Mouse (Mus musculus) limb, embryonic 14.5 days (tissue): ENCODE results near the gene Gm10518. TPM values are rescaled to one million over a fixed set of nuclear protein-coding genes. Genes with fewer than 3 reads are reported as not detected.
A peak's percentile ranks its signal among the peaks of the same experiment; 100 is the strongest.

Source experiments
- ATAC-seq: fragments of 200-750 bp; cut with Nextera tagmentation; 2 replicates; pipeline ENCODE4 v1.8.0; 2017; ENCODE audit warnings: low read depth, moderate number of reproducible peaks, moderate TSS enrichment; ENCODE audit not compliant: low FRiP score
- DNase-seq: peaks from one replicate; pipeline ENCODE4 v3.0.0-alpha.2; 2015; ENCODE audit warnings: low spot score
- H3K27ac ChIP-seq: fragments of 300-500 bp; sonication (generic); replicated peaks from 2 replicates; pipeline ENCODE4 v1.5.1; 2014; ENCODE audit warnings: low read depth, mild to moderate bottlenecking, low read length, moderate library complexity, mixed read lengths
- H3K27me3 ChIP-seq: fragments of 300-500 bp; sonication (generic); 2 replicates; pipeline ENCODE4 v1.6.1; 2014; ENCODE audit warnings: low read length, mixed read lengths; ENCODE audit not compliant: control insufficient read depth, insufficient read depth
- H3K36me3 ChIP-seq: fragments of 300-500 bp; sonication (generic); 2 replicates; pipeline ENCODE4 v1.6.1; 2014; ENCODE audit warnings: mild to moderate bottlenecking, low read length, moderate library complexity, mixed read lengths; ENCODE audit not compliant: control insufficient read depth, insufficient read depth
- H3K4me1 ChIP-seq: fragments of 300-500 bp; sonication (generic); 2 replicates; pipeline ENCODE4 v1.6.1; 2014; ENCODE audit warnings: antibody characterized with exemption, low read length, mixed read lengths; ENCODE audit not compliant: control insufficient read depth, insufficient read depth
- H3K4me2 ChIP-seq: fragments of 300-500 bp; sonication (generic); replicated peaks from 2 replicates; pipeline ENCODE4 v1.6.1; 2014; ENCODE audit warnings: low read depth, mild to moderate bottlenecking, low read length, moderate library complexity; ENCODE audit not compliant: severe bottlenecking
- H3K4me3 ChIP-seq: fragments of 300-500 bp; sonication (generic); replicated peaks from 2 replicates; pipeline ENCODE4 v1.5.1; 2014; ENCODE audit warnings: low read length
- H3K9ac ChIP-seq: fragments of 300-500 bp; sonication (generic); 2 replicates; pipeline ENCODE4 v1.6.1; 2014; ENCODE audit warnings: mild to moderate bottlenecking, low read depth, low read length, moderate library complexity; ENCODE audit not compliant: severe bottlenecking
- H3K9me3 ChIP-seq: fragments of 300-500 bp; sonication (generic); 2 replicates; pipeline ENCODE4 v1.6.1; 2016; ENCODE audit warnings: low read length; ENCODE audit not compliant: control insufficient read depth
- POLR2A ChIP-seq: fragments of 200-500 bp; IDR thresholded peaks from 2 replicates; pipeline ENCODE4 v1.8.0; 2012; ENCODE audit warnings: inconsistent platforms, mild to moderate bottlenecking, moderate library complexity, borderline replicate concordance; ENCODE audit not compliant: insufficient read depth, insufficient read length; ENCODE audit errors: extremely low read depth
- WGBS: fragments of 180-500 bp; shearing (Covaris S2); extraction: QIAGEN DNeasy Blood & Tissue Kit; methylation state at CpG from one replicate; pipeline ENCODE4 v1.1.7; 2014; 5-methylcytosine and 5-hydroxymethylcytosine counted together
- polyA plus RNA-seq, 2 experiments: library from polyadenylated mRNA; depleted of rRNA in 1 of 2; stranded (reverse) in 1 of 2; unstranded in 1 of 2; fragments of >200 nt; fragmentation: Nextera tagmentation in 1 of 2; extraction: Ambion mirVana in 1 of 2; gene quantifications; 2 replicates each; pipeline versions ENCODE4 v1.2.1 to v1.2.3; 2012 to 2014

Gm10518 gene
- polyA plus RNA-seq, 2 experiments: not detected

- ATAC-seq (no peak), DNase-seq (no peak)
These were observed 40.8 kb downstream of the Gm10518 start for GRCm38 (mm10) chr1:179843981-179844380.

GRCm38 (mm10) chr1:179844894-179845293, 41.7 kb downstream of the Gm10518 start:
- no peak overlapping the region for H3K9ac ChIP-seq
- DNase-seq (peak; percentile 21), ATAC-seq (peak; percentile 54; the same call in 1 of the 2 replicates)
- WGBS: 7% methylated on average over 5 of the region's 5 CpGs
- no peak for TF ChIP-seq POLR2A
- H3K9me3 ChIP-seq: no peaks in the 10 kb centered on the region
- peaks cover 6% of the 10 kb centered on the region; the same call in 1 of the 2 replicates for H3K4me1 ChIP-seq
- no peaks in the 10 kb centered on the region for H3K36me3 ChIP-seq
- no peak overlapping the region for H3K4me3 ChIP-seq
- no peaks in the 10 kb centered on the region for H3K27me3 ChIP-seq
- no peak overlapping the region for H3K27ac ChIP-seq
- H3K4me2 ChIP-seq: no peak overlapping the region

More at GRCm38 (mm10) chr1:179843981-179844380, 40.8 kb downstream of the Gm10518 start:
- TF ChIP-seq POLR2A: no peak
- no peak overlapping the region for H3K4me3 ChIP-seq
- H3K36me3 ChIP-seq: no peaks in the 10 kb centered on the region
- H3K9me3 ChIP-seq: no peaks in the 10 kb centered on the region
- H3K4me2 ChIP-seq: no peak overlapping the region
- WGBS: 32% methylated on average over 3 of the region's 3 CpGs
- H3K4me1 ChIP-seq: peaks cover 6% of the 10 kb centered on the region; the same call in 1 of the 2 replicates
- no peak overlapping the region for H3K27ac ChIP-seq
- H3K9ac ChIP-seq: no peak overlapping the region
- H3K27me3 ChIP-seq: no peaks in the 10 kb centered on the region

- WGBS: 89% methylated on average over 16 of the region's 16 CpGs
- Histone ChIP-seq H3K4me1 (peaks cover 6% of the 10 kb centered on the region; the same call in 1 of the 2 replicates), H3K4me2 (no peak overlapping the region), H3K9ac (no peak overlapping the region), H3K4me3 (no peak overlapping the region), H3K27me3 (no peaks in the 10 kb centered on the region), H3K36me3 (no peaks in the 10 kb centered on the region), H3K9me3 (no peaks in the 10 kb centered on the region), H3K27ac (no peak overlapping the region)
- ATAC-seq: no peak
- no peak for DNase-seq
- TF ChIP-seq POLR2A: no peak
These were observed 42.8 kb downstream of the Gm10518 start for GRCm38 (mm10) chr1:179845832-179846499.

- H3K4me3 ChIP-seq: no peak overlapping the region
- H3K27ac ChIP-seq: no peak overlapping the region
- no peaks in the 10 kb centered on the region for H3K9me3 ChIP-seq
- H3K36me3 ChIP-seq: no peaks in the 10 kb centered on the region
- H3K27me3 ChIP-seq: no peaks in the 10 kb centered on the region
- H3K9ac ChIP-seq: peak overlapping the region; percentile 38; the same call in 1 of the 2 replicates
- peaks cover 6% of the 10 kb centered on the region; the same call in 1 of the 2 replicates for H3K4me1 ChIP-seq
- TF ChIP-seq POLR2A: no peak
- ATAC-seq (no peak), DNase-seq (no peak)
- 45% methylated on average over 7 of the region's 7 CpGs for WGBS
- peak overlapping the region; percentile 71; the same call in 1 of the 2 replicates for H3K4me2 ChIP-seq
These were observed 44.0 kb downstream of the Gm10518 start for GRCm38 (mm10) chr1:179847173-179847572.

- H3K4me2 ChIP-seq: peak overlapping the region; percentile 71
- H3K36me3 ChIP-seq: no peaks in the 10 kb centered on the region
- DNase-seq (peak; percentile 90), ATAC-seq (peak; percentile 82)
- H3K27ac ChIP-seq: peak overlapping the region; percentile 79
- under 1% methylated on average over 20 of the region's 20 CpGs for WGBS
- peak overlapping the region; percentile 40 for H3K4me3 ChIP-seq
- no peaks in the 10 kb centered on the region for H3K9me3 ChIP-seq
- peaks cover 6% of the 10 kb centered on the region; the same call in 1 of the 2 replicates for H3K4me1 ChIP-seq
- no peaks in the 10 kb centered on the region for H3K27me3 ChIP-seq
- peak overlapping the region; percentile 70 for H3K9ac ChIP-seq
- no peak for TF ChIP-seq POLR2A
These were observed 44.7 kb downstream of the Gm10518 start for GRCm38 (mm10) chr1:179847759-179848389.
